Mouse (Mus musculus) cerebellum, adult 2 months (tissue): ENCODE results near the gene Panx3.

Experiments
- CTCF ChIP-seq: fragments of 200-500 bp; IDR thresholded peaks from 2 replicates; pipeline ENCODE4 v1.5.1; 2011; ENCODE audit warnings: low read depth, mild to moderate bottlenecking, control low read depth, low read length, moderate library complexity, borderline replicate concordance; ENCODE audit not compliant: insufficient read depth
- POLR2A ChIP-seq: fragments of 200-500 bp; IDR thresholded peaks from 2 replicates; pipeline ENCODE4 v1.6.1; 2011; ENCODE audit warnings: low read length, control low read depth, borderline replicate concordance; ENCODE audit not compliant: insufficient read depth

GRCm38 (mm10) chr9:37656931-37657481 lies 12.0 kb downstream of the Panx3 start, which contains the start of gene Tbrg1:
- TF ChIP-seq CTCF, result no peak
- TF ChIP-seq POLR2A, result peak; percentile 54; the same call in 1 of the 2 replicates
